Mouse (Mus musculus) cerebellum, adult 11 months (tissue): ENCODE results near the gene Crispld2.

Experiments
- DNase-seq: peaks from one replicate; pipeline ENCODE4 v3.0.0; 2022

The Crispld2 gene

GRCm38 (mm10) chr8:120074516-120074915, 82.3 kb downstream of the Crispld2 start:
- no peak for DNase-seq

DNA sequence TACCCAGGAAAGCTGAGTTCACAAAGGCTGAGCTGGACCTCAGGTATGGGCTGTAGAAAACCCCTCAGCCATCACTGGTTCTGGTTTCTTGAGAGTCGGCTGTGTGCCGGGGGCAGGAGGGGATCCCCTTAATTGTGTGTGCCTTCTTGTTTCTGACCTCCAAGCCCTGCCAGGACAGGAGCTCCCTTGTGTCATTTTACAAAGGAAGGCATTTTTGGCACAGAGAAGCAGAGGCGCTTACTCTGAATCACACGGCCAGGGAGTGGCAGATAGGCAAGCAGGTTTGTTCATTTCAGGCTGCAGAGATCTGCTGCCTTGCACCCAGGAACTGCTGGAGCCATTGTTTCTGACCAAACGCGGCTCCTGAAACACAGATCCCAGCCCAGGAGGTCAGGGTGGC, 83.1 kb downstream of the Crispld2 start:
- DNase-seq, result no peak

DNA sequence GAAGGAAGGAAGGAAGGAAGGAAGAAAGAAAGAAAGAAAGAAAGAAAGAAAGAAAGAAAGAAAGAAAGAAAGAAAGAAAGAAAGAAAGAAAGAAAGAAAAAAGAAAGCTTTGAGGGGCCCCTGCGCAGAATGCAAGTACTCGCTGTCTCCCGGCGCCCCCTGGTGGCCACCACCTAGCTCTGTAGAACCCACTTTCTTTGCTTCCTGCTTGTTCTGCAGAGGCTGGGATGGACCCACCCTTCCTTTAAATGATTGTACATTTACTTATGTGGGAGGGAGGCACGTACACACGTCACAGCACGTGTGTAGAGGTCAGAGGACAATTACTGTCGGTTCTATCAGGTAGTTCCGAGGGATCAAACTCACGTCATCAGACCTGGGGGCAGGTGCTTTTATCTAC, 85.8 kb downstream of the Crispld2 start:
- peak; percentile 73 for DNase-seq

DNA sequence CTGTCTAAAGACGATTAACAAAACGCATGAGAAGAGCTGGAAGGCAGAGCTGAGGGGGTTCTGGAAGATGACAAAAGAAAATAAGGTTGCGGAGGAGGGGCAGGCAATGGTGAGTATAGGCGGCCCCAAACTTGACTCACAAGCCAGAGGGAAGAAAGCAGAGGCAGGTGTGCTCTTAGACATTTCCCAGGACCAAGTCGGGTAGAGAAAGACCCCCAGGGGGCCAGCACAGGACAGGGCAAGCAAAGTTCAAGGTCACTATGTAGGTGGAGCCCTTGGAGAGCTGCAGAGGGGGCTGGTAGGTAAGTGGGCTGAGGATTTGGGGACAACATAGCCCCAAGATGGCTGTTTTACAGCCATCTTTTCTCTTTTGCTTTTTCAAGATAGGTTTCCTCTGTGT, 87.1 kb downstream of the Crispld2 start:
- DNase-seq, result no peak

GRCm38 (mm10) chr8:120083261-120083660, 91.0 kb downstream of the Crispld2 start:
- DNase-seq, result no peak

DNA sequence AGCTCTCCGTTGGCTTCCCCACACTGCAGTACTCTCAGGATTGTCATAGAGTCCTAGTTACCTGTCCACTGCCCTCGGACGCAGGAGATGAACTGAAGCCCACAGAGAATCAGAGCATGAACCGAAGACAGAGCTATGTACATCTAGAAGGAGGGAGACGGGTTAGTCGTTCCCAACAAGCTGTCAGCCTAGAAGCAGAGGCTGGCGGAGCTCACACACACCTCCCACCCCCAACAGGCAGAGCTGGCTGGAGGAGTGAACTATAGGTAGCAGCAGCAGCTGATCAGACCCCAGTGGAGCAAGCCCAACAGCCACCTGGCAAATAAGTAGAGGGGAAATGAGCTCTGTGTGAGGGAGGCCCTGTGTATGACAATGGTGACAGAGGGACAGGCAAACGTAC, 92.5 kb downstream of the Crispld2 start:
- DNase-seq, result no peak

DNA sequence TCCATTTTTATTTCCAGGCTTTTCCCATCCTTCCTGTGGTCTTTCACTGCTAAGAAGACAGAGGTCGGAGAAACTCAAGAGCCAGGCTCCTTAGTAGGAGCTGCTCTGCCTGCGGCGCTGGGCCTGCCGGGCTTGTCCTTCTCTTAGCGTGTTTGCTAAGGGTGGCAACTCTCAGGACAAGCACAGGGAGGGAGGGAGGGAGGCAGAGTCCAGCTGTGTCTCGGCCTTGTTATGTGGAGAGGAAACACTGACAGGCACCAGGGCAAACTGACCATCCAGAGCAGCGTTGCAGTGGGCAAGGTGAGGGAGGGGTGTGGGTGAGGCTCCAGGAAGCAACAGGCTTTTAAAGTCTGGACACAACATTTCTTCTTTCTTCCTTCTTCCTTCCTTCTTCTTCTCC, 97.3 kb downstream of the Crispld2 start:
- no peak for DNase-seq

DNA sequence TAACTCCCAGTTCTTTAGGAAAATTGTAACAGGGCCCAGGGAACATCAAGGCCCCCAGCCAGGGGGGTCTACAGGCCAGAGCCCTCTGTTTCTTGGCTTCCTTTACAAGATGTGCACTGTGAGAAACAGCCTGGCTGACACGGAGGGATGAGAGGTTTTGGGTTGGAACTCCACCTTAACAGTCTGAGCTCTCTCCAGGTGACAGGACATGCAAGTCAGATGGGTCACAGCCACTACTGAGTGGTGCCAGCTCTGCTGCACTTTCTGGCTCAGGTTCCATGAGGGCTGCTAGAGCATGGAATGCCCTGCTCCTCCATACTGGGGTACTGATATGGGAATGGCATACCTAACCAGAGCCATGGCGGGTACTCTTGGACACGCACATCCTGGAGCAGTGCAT, 98.8 kb downstream of the Crispld2 start:
- DNase-seq, result peak; percentile 46

DNA sequence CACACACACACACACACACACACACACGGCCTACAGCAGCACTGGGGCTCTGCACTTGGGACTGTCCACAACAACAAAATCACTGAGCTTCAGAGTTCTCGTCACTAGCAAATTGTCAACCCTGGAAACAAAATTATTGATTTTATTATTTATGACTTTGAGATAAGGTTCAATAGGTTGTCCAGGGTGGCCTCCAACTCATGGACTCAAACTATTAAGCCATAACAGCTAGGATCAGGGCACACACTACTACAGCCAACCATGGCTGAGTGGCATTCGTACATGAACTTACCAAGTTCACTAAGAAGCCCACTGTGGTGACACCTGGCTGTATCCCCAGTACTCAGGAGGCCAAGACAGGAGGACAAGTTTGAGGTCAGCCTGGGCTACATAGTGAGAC, 100.9 kb downstream of the Crispld2 start:
- DNase-seq, result no peak

GRCm38 (mm10) chr8:120094801-120095200, 102.6 kb downstream of the Crispld2 start:
- no peak for DNase-seq

DNA sequence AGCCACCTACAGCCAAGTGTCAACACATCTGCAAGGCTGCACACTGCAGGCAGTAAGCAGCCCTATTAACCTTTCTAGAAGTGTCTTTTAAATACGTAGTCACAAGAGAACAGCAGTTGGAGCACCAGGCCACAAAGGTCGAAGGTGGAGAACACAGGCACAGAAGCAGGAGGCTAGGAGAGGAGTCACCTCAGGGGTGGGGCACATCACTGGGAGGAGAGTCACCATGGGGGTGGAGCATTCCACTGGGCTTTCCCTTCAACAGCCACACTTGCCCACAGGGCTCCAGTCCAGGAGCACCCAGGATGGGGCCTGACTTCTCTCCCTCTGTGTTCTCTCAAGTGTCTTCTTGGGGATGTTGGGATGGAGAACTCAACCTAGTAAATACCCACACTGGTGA, 104.2 kb downstream of the Crispld2 start:
- DNase-seq, result no peak

DNA sequence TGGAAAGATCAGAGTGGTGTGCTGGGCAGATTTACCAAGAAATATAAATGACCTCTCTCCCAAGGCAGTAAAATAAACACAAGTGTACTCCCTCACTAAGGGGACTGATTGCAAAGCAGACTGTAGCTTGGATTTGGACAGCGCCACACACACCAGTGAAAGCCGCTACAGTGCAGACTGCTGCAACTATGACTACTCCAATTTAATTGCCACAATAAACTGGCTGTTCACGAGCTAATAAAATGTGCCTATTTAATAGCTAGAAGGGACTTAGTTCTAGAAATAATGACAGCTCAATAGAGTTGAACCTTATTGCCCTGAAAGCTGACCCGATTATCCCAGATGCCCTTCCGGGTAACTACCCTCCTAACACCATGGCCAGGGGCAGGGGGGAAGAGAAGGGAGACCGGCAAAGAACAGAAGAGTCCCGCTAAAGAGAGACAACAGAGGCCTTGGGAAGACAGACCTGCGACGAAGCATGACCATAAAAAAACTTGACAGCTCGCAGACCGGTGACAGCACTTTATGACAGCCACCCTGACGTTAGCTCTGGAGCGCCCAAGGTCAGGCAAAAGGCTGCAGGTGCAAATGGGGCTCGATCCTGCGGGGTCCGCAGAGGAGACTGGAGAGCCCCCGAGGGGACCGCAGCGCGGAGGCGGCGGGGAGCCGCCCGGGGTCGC, 108.3 kb downstream of the Crispld2 start:
- no peak for DNase-seq

GRCm38 (mm10) chr8:120101068-120101972, 109.1 kb downstream of the Crispld2 start, which contains the start of gene Zdhhc7:
TSS of gene Zdhhc7 (minus strand) at chr8:120101482.
- DNase-seq, result peak; percentile 74
